Mouse (Mus musculus) brain, embryonic 14.5 days (tissue): ENCODE data around the gene Zfp580.
"Not testable (repeated sequence)": the region's sequence is repeated elsewhere in the genome, so short reads cannot be mapped to it uniquely, and the experiment has no call there.

Experiments used
- CTCF ChIP-seq: fragments of 200-500 bp; IDR thresholded peaks from 2 replicates; pipeline ENCODE4 v1.5.1; 2012; ENCODE audit warnings: inconsistent platforms, mild to moderate bottlenecking, moderate library complexity, borderline replicate concordance; ENCODE audit not compliant: insufficient read depth, insufficient read length; ENCODE audit errors: extremely low read depth
- POLR2A ChIP-seq: fragments of 200-500 bp; IDR thresholded peaks from 2 replicates; pipeline ENCODE4 v1.6.1; 2012; ENCODE audit warnings: mild to moderate bottlenecking, inconsistent platforms, borderline replicate concordance; ENCODE audit not compliant: poor library complexity, insufficient read depth, insufficient read length, severe bottlenecking; ENCODE audit errors: extremely low read depth

GRCm38 (mm10) chr7:5002876-5003275 is 48.5 kb upstream of the Zfp580 start:
- not testable (repeated sequence) for TF ChIP-seq POLR2A, CTCF
